Mouse (Mus musculus) ES-E14 (cell line): Measurements from ENCODE around the gene Pla2g6.

ENCODE experiments used
- CHD2 ChIP-seq: IDR thresholded peaks from 2 replicates; pipeline ENCODE4 v1.6.1; 2014; ENCODE audit warnings: mild to moderate bottlenecking, low read depth, low read length, inconsistent platforms
- MAFK ChIP-seq: IDR thresholded peaks from 2 replicates; pipeline ENCODE4 v1.6.1; 2014; ENCODE audit warnings: mild to moderate bottlenecking, low read depth, low read length, inconsistent platforms; ENCODE audit not compliant: insufficient read depth
- ZC3H11A ChIP-seq: IDR thresholded peaks from 2 replicates; pipeline ENCODE4 v1.6.1; 2012; ENCODE audit warnings: low read depth, mild to moderate bottlenecking, inconsistent platforms, low read length, borderline replicate concordance
- ZNF384 ChIP-seq: IDR thresholded peaks from 2 replicates; pipeline ENCODE4 v1.6.1; 2012; ENCODE audit warnings: low read depth, low read length, inconsistent platforms

GRCm38 (mm10) chr15:79251781-79252491 is 76.3 kb downstream of the Pla2g6 start:
- TF ChIP-seq MAFK (no peak), CHD2 (no peak), ZNF384 (no peak), ZC3H11A (no peak)
